Mouse (Mus musculus) kidney, postnatal 4 days (tissue): ENCODE measurements around the gene Mup22.
"Not testable (repeated sequence)": the region's sequence is repeated elsewhere in the genome, so short reads cannot be mapped to it uniquely, and the experiment has no call there.

Experiments
- DNase-seq, 2 experiments: peaks; one replicate each; pipeline ENCODE4 v3.0.0; 2021; ENCODE audit warnings: mixed read lengths in 2 of 2

Mup22 gene

GRCm38 (mm10) chr4:60821363-60821762 lies at the start of gene Mup22:
TSS of gene Mup22 (minus strand) at chr4:60821463.
- DNase-seq, result not testable (repeated sequence)

DNA sequence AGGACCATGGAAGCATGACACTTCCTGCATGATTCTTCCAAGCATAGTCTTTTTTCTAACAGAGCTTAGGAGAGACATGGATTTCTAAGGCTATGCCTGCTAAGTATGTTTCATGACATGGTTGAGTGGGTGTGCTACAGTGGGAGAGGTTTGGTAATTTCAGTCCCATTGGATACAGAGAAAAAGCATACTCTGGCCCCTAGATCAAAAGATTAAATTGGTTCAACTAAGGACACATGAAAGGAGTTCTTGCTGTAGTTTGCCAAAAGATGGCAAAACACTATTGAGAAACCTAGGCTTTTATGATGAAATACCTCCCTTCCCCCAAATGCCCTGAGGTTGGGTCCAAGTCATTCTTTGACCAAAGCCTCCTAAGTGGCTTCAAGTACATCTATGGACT lies 19.6 kb upstream of the Mup22 start:
- DNase-seq, result not testable (repeated sequence)
